Mouse (Mus musculus): ENCODE results near the gene Snap47. TPM values are rescaled to one million over a fixed set of nuclear protein-coding genes. Genes with fewer than 3 reads are reported as not detected.

The Snap47 gene
- polyA plus RNA-seq, 1 experiment = 0.58 TPM

- H3K4me1 ChIP-seq (ENCODE audit: control insufficient read depth) = no peaks in the 10 kb centered on the region
- H3K4me3 ChIP-seq (replicated peaks) = no peak overlapping the region
- H3K9me3 ChIP-seq (ENCODE audit: control insufficient read depth, low read length) = no peaks in the 10 kb centered on the region
- TF ChIP-seq TAL1 (IDR thresholded peaks at IDR 0.05; ENCODE audit: low read length) (no peak), GATA1 (IDR thresholded peaks at IDR 0.05; ENCODE audit: low read length) (no peak)
- no peaks in the 10 kb centered on the region for H3K27me3 ChIP-seq (ENCODE audit: control insufficient read depth)
- no peaks in the 10 kb centered on the region for H3K36me3 ChIP-seq (ENCODE audit: control insufficient read depth)
Observed at GRCm38 (mm10) chr11:59366633-59367032, 84.4 kb downstream of the Snap47 start.

DNA sequence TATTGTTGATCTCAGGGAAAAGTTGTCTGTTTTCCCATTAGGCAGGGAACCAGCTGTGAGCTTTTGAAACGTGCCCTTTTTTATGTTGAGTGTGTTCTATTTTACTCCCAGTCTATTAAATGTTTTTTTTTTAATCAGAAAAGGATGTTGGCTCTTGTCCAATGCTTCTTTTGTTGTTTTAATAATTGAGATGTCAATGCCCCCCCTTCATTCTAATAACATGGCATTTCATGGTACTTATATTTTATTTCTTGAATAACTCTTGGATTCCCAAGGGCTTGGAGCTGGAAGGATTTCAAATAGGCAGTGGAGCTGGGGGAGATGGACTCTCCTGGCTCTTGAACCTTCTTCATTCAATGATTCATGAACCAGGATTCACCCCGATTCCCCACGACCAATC is 85.0 kb downstream of the Snap47 start:
- Histone ChIP-seq H3K27me3 (ENCODE audit: control insufficient read depth) (no peaks in the 10 kb centered on the region), H3K36me3 (ENCODE audit: control insufficient read depth) (no peaks in the 10 kb centered on the region), H3K4me3 (replicated peaks) (no peak overlapping the region), H3K9me3 (ENCODE audit: control insufficient read depth, low read length) (no peaks in the 10 kb centered on the region), H3K4me1 (ENCODE audit: control insufficient read depth) (no peaks in the 10 kb centered on the region)
- TF ChIP-seq GATA1 (IDR thresholded peaks at IDR 0.05; ENCODE audit: low read length) = no peak
- TF ChIP-seq TAL1 (IDR thresholded peaks at IDR 0.05; ENCODE audit: low read length) = no peak

- H3K9me3 ChIP-seq (ENCODE audit: control insufficient read depth, low read length) = no peaks in the 10 kb centered on the region
- no peak for TF ChIP-seq GATA1 (IDR thresholded peaks at IDR 0.05; ENCODE audit: low read length)
- no peak for TF ChIP-seq TAL1 (IDR thresholded peaks at IDR 0.05; ENCODE audit: low read length)
- H3K27me3 ChIP-seq (ENCODE audit: control insufficient read depth) = no peaks in the 10 kb centered on the region
- no peak overlapping the region for H3K4me3 ChIP-seq (replicated peaks)
- no peaks in the 10 kb centered on the region for H3K4me1 ChIP-seq (ENCODE audit: control insufficient read depth)
- no peaks in the 10 kb centered on the region for H3K36me3 ChIP-seq (ENCODE audit: control insufficient read depth)
Observed at GRCm38 (mm10) chr11:59364417-59364816, 86.6 kb downstream of the Snap47 start.

GRCm38 (mm10) chr11:59364007-59364406 is 87.0 kb downstream of the Snap47 start:
- H3K9me3 ChIP-seq (ENCODE audit: control insufficient read depth, low read length) = no peaks in the 10 kb centered on the region
- no peak overlapping the region for H3K4me3 ChIP-seq (replicated peaks)
- TF ChIP-seq GATA1 (IDR thresholded peaks at IDR 0.05; ENCODE audit: low read length) (no peak), TAL1 (IDR thresholded peaks at IDR 0.05; ENCODE audit: low read length) (no peak)
- H3K4me1 ChIP-seq (ENCODE audit: control insufficient read depth) = no peaks in the 10 kb centered on the region
- H3K36me3 ChIP-seq (ENCODE audit: control insufficient read depth) = no peaks in the 10 kb centered on the region
- no peaks in the 10 kb centered on the region for H3K27me3 ChIP-seq (ENCODE audit: control insufficient read depth)

DNA sequence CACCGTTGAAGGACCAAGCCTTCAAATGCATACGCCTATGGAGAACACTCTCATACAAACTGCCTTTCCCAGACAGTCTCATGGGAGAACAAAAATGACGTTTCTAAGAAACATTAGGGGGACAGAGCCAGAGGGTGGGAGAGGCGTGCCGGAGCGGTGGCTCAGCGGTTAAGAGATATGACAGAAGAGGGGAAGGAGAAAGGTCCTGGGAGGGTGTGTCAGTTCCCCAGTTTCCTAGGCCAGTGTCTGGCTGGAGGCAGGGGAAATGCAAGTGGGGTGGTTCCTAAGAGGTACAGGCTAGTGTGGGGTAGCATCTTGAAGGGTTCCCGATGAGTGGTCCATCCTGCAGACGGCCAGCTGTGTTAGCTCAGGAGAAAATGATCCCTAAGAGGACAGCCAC is 89.7 kb downstream of the Snap47 start:
- Histone ChIP-seq H3K27me3 (ENCODE audit: control insufficient read depth) (no peaks in the 10 kb centered on the region), H3K4me3 (replicated peaks) (no peak overlapping the region)
- TF ChIP-seq TAL1 (IDR thresholded peaks at IDR 0.05; ENCODE audit: low read length) = no peak
- TF ChIP-seq GATA1 (IDR thresholded peaks at IDR 0.05; ENCODE audit: low read length) = no peak

More for the DNA sequence above, 89.7 kb downstream of the Snap47 start:
- H3K9me3 ChIP-seq (ENCODE audit: control insufficient read depth, low read length) = no peaks in the 10 kb centered on the region
- H3K4me1 ChIP-seq (ENCODE audit: control insufficient read depth) = no peaks in the 10 kb centered on the region
- H3K36me3 ChIP-seq (ENCODE audit: control insufficient read depth) = no peaks in the 10 kb centered on the region

Other genes with a start within 250 kb of the Snap47 start
- 4.0 and 5.3 TPM in 2 replicates for gene Mrpl55, start 248.7 kb downstream of the Snap47 start, polyA plus RNA-seq (2012)
- gene 2310033P09Rik, start 242.9 kb downstream of the Snap47 start, polyA plus RNA-seq (2012) = 6.9 and 8.6 TPM in 2 replicates
- 10.0 and 10.5 TPM in 2 replicates for gene Arf1, start 222.9 kb downstream of the Snap47 start, polyA plus RNA-seq (2012)
- 0.02 TPM in 1 of 2 replicates, not detected in the other for gene Wnt3a, start 160.4 kb downstream of the Snap47 start, polyA plus RNA-seq (2012)
- gene Wnt9a, start 144.3 kb downstream of the Snap47 start, polyA plus RNA-seq (2012) = not detected in 2 replicates
- 0.06 TPM in 1 of 2 replicates, not detected in the other for gene Prss38, start 75.5 kb downstream of the Snap47 start, polyA plus RNA-seq (2012)
- gene Jmjd4, start 1.1 kb downstream of the Snap47 start, polyA plus RNA-seq (2012) = 0.17 and 0.33 TPM in 2 replicates
- not detected in 2 replicates for gene Zfp867, start 21.3 kb upstream of the Snap47 start, polyA plus RNA-seq (2012)
- 0.22 and 0.50 TPM in 2 replicates for gene Zkscan17, start 75.6 kb upstream of the Snap47 start, polyA plus RNA-seq (2012)
- 0.04 and 0.06 TPM in 2 replicates for gene Nlrp3, start 90.4 kb upstream of the Snap47 start, polyA plus RNA-seq (2012)
- not detected in 2 replicates for gene Olfr222, start 125.0 kb upstream of the Snap47 start, polyA plus RNA-seq (2012)
- not detected in 2 replicates for gene Olfr223, start 142.1 kb upstream of the Snap47 start, polyA plus RNA-seq (2012)
- gene Mprip, start 210.1 kb upstream of the Snap47 start, polyA plus RNA-seq (2012) = 3.0 and 3.4 TPM in 2 replicates